Mouse (Mus musculus): ENCODE measurements around the gene Myod1.

- TF ChIP-seq EP300 (IDR thresholded peaks at IDR 0.05) (no peak), CTCF (IDR thresholded peaks at IDR 0.05) (no peak)
Measured at GRCm38 (mm10) chr7:46364154-46364553, 12.1 kb upstream of the Myod1 start.
